Mouse (Mus musculus): ENCODE measurements around the gene Arf4.
A peak's percentile ranks its signal among the peaks of the same experiment; 100 is the strongest.
"Not testable (repeated sequence)": the region's sequence is repeated elsewhere in the genome, so short reads cannot be mapped to it uniquely, and the experiment has no call there.

Arf4 gene

GRCm38 (mm10) chr14:26662488-26662887, 24.6 kb downstream of the Arf4 start:
- no peak for DNase-seq (ENCODE audit: low read depth, low spot score)

GRCm38 (mm10) chr14:26663851-26664250, 26.0 kb downstream of the Arf4 start:
- peak; percentile 60 for DNase-seq (ENCODE audit: low read depth, low spot score)

- DNase-seq (ENCODE audit: low read depth, low spot score), result no peak
These were observed 30.1 kb downstream of the Arf4 start for GRCm38 (mm10) chr14:26667991-26668370.

DNA sequence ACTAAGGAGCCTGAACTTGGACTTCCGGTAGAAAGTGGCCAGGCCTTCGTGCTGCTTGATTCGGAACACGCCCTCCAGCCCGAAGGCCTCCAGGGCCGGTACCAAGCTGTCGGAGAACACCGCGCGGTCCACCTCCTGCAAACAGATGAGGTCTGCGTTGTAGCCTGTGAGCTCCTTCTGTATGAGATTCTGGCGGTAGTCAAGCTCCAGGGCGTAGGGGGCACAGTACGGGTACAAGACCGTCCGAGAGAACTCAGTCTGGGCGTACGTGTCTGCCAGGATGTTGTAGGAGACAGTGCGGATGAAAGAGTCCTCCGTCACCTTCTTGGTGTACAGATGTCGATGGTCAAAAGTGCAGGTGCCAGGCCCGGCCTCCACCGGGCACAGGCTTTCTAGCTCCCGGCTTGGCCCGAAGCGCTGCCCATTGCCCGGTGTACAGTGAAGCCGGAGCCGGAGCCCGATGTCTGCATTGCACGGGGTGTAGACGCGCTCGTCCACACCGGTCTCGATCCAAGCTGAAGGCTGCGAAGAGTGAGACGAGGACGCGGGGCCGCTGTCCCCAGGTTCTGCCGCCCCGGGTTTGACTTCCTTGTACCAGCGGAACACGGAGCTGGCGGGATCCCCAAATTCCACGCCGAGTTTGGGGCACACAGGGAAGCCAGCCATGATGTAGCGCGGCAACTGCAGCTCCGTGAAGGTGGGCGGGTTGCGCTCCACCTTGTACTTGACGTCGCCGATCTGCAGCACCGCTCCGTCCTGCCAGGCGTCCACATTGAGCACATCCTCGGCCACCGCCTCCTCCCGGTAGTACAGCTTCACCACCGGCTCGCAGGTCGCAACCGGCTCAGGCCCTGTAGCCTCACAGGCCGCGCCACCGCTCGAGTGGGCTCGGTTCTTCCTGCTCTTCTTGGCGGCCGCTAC, 30.8 kb downstream of the Arf4 start:
- peak; percentile 32 for DNase-seq (ENCODE audit: low read depth, low spot score)

DNA sequence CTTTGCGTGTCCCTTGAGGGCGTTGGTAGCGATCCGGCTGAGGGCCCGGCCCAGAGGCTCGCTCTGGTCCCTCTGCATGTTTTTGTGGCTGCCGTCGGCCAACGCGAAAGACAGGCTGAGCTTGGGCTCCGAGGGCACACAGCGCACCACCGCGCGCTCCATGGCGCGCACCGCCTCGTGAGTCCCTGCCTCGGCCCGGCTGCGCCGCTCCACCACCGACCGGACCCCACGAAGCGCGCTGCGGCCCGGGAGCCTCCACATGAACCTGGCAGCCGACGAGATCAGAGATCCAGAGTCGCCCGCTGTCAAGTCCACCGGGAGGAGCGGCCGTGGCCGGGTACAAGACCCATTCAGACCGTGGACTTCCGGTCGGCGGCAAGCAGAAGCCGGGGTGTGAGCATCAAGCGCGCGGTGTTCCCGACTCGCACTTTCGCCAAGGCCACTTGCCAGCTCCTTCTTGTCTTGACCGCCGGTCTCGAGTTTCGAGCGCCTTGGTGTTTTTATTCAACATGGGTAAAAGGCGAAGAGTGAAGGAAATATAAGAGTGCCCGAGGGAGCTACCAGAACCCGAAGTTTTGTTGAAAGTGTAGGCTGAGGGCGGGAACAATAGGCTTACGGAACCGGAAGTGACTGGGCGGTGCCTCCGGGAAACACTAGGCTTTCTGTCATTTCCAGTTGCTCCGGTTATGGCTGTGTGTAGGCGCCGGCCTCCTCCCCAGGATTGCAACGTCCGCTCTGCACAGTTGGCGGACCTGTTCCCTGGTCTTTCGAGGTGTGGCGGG, 31.6 kb downstream of the Arf4 start, which contains the start of gene Pde12:
Pde12 (minus strand) TSS at position 592 of the 782 bp plus-strand sequence.
- peak; percentile 86 for DNase-seq (ENCODE audit: low read depth, low spot score)

DNA sequence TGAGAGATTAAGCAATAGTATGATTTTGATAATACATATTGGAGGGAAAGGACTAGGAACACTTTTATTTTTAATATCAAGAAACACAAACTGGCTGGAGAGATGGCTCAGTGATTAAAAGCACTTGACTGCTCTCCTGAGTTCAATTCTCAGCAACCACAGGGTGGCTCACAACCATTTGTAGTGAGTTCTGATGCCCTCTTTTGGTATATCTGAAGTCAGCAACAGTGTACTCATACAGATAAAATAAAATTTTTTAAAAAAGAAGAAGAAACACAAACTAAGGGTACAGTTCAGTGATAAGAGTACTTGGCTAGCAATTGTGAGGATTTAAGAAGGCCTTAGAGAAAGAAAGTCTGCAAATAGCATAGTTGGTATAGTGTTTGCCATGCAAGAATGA, 33.1 kb downstream of the Arf4 start:
- no peak for DNase-seq (ENCODE audit: low read depth, low spot score)

DNA sequence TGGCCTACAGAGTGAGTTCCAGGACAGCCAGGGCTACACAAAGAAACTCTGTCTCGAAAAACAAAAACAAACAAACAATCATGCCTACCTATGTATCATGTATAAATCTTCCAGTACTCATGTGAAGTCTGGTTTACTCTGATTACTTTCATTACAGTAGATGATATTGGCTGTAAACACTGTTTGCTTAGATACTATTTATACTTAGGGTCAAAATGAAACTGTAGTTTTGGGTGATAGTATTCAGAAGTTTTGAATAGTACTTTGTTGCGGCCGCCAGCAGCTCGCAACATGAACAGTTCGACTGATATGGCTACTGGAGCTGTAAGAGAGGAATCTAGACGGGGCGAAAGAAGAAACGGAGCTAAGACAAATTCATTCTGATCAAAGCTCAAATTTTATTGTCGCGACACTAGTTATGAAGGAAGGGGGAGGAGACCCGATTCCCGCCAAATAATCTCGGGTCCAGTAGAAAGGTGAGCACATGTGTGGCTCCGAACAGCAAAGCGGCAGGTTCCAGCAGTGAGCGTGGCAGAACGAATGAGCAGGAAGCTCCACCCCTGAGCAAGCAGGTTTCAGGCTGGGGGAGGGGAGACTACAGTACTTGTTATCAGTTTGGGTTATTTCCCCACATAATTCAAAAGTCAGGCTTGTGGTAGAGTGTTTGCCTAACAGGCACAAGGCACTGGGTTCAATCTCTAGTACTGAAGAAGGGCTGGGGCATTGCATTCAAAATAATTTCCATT, 34.2 kb downstream of the Arf4 start:
- not testable (repeated sequence) for DNase-seq (ENCODE audit: low read depth, low spot score)

DNA sequence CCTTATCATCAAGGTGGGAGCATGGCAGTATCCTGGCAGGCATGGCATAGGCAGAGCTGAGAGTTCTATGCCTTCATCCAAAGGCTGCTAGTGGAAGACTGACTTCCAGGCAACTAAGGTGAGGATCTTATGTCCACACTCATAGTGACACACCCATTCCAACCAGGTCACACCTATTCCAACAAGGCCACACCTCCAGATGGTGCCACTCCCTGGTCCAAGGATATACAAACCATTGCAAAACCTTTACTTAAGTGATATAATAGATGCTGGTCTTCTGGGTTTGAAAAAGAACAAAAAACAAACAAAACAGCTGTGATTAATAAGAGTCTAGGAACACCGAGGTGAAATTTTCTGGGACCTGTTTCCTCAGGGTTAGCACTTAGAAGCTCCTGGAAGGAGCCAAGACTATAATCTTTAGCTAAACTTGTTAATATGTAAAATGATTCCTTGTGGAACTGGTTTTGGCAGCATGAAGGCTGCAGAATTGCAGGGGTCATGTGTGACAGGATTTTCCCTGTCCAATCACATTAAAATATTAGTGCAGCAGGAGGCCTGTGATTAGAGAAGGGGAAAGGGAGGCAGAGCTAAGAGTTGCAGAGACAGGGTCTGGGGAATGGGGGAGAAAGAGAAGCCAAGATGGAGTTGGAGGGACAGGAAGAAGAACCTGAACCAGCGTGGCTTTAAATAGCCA, 36.7 kb downstream of the Arf4 start:
- not testable (repeated sequence) for DNase-seq (ENCODE audit: low read depth, low spot score)

- DNase-seq (ENCODE audit: low read depth, low spot score), result peak; percentile 79
These were observed 37.5 kb downstream of the Arf4 start for GRCm38 (mm10) chr14:26675371-26675770.

DNA sequence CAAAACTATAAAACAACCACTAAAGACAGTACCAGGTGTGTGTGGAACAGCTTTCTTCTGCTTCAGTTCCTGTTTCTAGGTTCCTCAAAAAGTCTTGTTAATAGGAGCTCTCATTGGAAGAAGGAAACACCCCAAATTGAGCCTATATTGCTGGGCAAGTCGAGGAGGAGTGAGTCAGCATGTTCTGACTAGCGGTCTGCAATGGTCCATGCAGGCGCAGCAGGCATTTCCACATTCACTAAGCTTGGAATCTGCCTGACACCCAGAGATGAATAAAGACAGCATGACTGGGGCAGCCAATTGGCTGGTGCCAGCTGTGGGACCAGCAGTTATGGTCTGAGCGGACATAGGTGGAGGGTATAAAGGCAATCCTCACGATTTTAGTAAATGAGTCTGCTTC, 37.9 kb downstream of the Arf4 start:
- DNase-seq (ENCODE audit: low read depth, low spot score), result peak; percentile 51

- no peak for DNase-seq (ENCODE audit: low read depth, low spot score)
These were observed 52.9 kb downstream of the Arf4 start for GRCm38 (mm10) chr14:26690727-26691126.

- no peak for DNase-seq (ENCODE audit: low read depth, low spot score)
These were observed 53.5 kb downstream of the Arf4 start for GRCm38 (mm10) chr14:26691363-26691762.

GRCm38 (mm10) chr14:26692974-26693373, 55.1 kb downstream of the Arf4 start, which contains the start of gene Dnah12:
Dnah12 (plus strand) TSS chr14:26693274.
- DNase-seq (ENCODE audit: low read depth, low spot score), result no peak

- peak; percentile 58 for DNase-seq (ENCODE audit: low read depth, low spot score)
These were observed 60.0 kb downstream of the Arf4 start for GRCm38 (mm10) chr14:26697912-26698311.

DNA sequence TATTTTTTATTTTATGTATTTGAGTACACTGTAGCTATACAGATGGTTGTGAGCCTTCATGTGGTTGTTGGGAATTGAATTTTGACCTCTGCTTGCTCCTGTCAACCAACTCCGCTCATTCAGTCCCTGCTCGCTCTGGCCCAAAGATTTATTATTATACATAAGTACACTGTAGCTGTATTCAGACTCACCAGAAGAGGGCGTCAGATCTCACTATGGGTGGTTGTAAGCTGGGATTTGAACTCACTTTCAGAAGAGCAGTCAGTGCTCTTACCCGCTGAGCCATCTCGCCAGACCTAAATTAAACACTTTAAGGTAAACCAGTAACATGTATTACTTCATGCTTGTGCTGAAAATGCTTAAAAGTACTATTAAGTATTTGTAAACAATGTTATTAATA, 67.4 kb downstream of the Arf4 start:
- DNase-seq (ENCODE audit: low read depth, low spot score), result peak; percentile 68

Data from ES-CJ7 (cell line).